Mouse (Mus musculus): ENCODE data around the gene Gm20721.

- TF ChIP-seq POLR2A (IDR thresholded peaks at IDR 0.05; ENCODE audit: insufficient read length, low read depth), result no peak
- no peak for TF ChIP-seq MAX (IDR thresholded peaks at IDR 0.05; ENCODE audit: low read depth)
- no peak for TF ChIP-seq TCF12 (IDR thresholded peaks at IDR 0.05; ENCODE audit: insufficient read depth, poor library complexity, severe bottlenecking)
- no peak for TF ChIP-seq POLR2AphosphoS2 (IDR thresholded peaks at IDR 0.05; ENCODE audit: insufficient read length, low read depth)
- TF ChIP-seq CEBPB (IDR thresholded peaks at IDR 0.05; ENCODE audit: insufficient read depth, poor library complexity, severe bottlenecking), result no peak
- TF ChIP-seq SRF (IDR thresholded peaks at IDR 0.05; ENCODE audit: control insufficient read depth, insufficient read length, low read depth), result no peak
- no peak for TF ChIP-seq USF1 (IDR thresholded peaks at IDR 0.05; ENCODE audit: low read depth)
- no peak for TF ChIP-seq E2F4 (IDR thresholded peaks at IDR 0.05; ENCODE audit: insufficient read depth)
- no peak for TF ChIP-seq TCF3 (IDR thresholded peaks at IDR 0.05; ENCODE audit: insufficient read length, low read depth)
- TF ChIP-seq MYOD1 (IDR thresholded peaks at IDR 0.05; ENCODE audit: control insufficient read depth in 1 of 3, insufficient read length in 2 of 3, low read depth in 2 of 3), result no peak
These were observed 44.0 kb downstream of the Gm20721 start for GRCm38 (mm10) chr2:174302526-174302925.
